Mouse (Mus musculus) CH12.LX (cell line): Measurements from ENCODE around the gene Aldh3a1. TPM values are rescaled to one million over a fixed set of nuclear protein-coding genes. Genes with fewer than 3 reads are reported as not detected.
A peak's percentile ranks its signal among the peaks of the same experiment; 100 is the strongest.

Experiments
- DNase-seq: peaks from one replicate; pipeline ENCODE4 v3.0.0-alpha.2; 2013; ENCODE audit errors: extremely low read depth
- H3K27ac ChIP-seq: 2 replicates; pipeline ENCODE4 v1.5.1; 2012; ENCODE audit warnings: low read depth, mild to moderate bottlenecking, control low read depth, moderate library complexity; ENCODE audit not compliant: insufficient read depth
- H3K27me3 ChIP-seq: replicated peaks from 2 replicates; pipeline ENCODE3; 2012; ENCODE audit warnings: inconsistent platforms
- H3K36me3 ChIP-seq, 2 experiments: replicated peaks in 1 of 2; 2 replicates each; pipeline versions ENCODE3 to v1.6.1; 2012; ENCODE audit warnings: inconsistent platforms in 1 of 2, low read length in 1 of 2, mild to moderate bottlenecking in 1 of 2, mixed read lengths in 1 of 2, moderate library complexity in 1 of 2; ENCODE audit not compliant: control insufficient read depth in 1 of 2, insufficient read depth in 1 of 2
- H3K4me1 ChIP-seq, 2 experiments: 2 replicates each; pipeline ENCODE4 v1.6.1; 2012; ENCODE audit warnings: inconsistent platforms in 1 of 2, moderate library complexity in 1 of 2; ENCODE audit not compliant: insufficient read depth in 2 of 2, control insufficient read depth in 1 of 2
- H3K4me2 ChIP-seq: 2 replicates; pipeline ENCODE4 v1.6.1; 2012; ENCODE audit warnings: low read depth, mild to moderate bottlenecking, control low read depth; ENCODE audit not compliant: poor library complexity, insufficient read depth, severe bottlenecking
- H3K4me3 ChIP-seq, 3 experiments: fragments of 150-350 bp in 1 of 3; sonication (generic) in 1 of 3; replicated peaks in 1 of 3; 2 replicates each; pipeline versions ENCODE3 to v1.5.1; 2011 to 2012; ENCODE audit warnings: low read depth in 2 of 3, low read length in 2 of 3, mild to moderate bottlenecking in 2 of 3, moderate library complexity in 2 of 3, control low read depth in 1 of 3, improper control_type of control experiment in 1 of 3, inconsistent platforms in 1 of 3, mixed read lengths in 1 of 3; ENCODE audit not compliant: poor library complexity in 1 of 3
- H3K79me2 ChIP-seq: replicated peaks from 2 replicates; pipeline ENCODE4 v1.6.1; 2012; ENCODE audit warnings: mild to moderate bottlenecking, moderate library complexity; ENCODE audit not compliant: control insufficient read depth, poor library complexity, insufficient read depth, severe bottlenecking; ENCODE audit errors: extremely low read depth
- H3K9ac ChIP-seq: 2 replicates; pipeline ENCODE4 v1.6.1; 2012; ENCODE audit warnings: low read depth, mild to moderate bottlenecking, control low read depth, moderate library complexity; ENCODE audit not compliant: insufficient read depth
- H3K9me3 ChIP-seq: replicated peaks from 2 replicates; pipeline ENCODE3; 2012; ENCODE audit warnings: low read length, inconsistent platforms, mixed read lengths
- BHLHE40 ChIP-seq: IDR thresholded peaks from 2 replicates; pipeline ENCODE4 v1.6.1; 2011; ENCODE audit warnings: mild to moderate bottlenecking, low read depth, low read length, improper control_type of control experiment
- CHD1 ChIP-seq: IDR thresholded peaks from 2 replicates; pipeline ENCODE4 v1.6.1; 2012; ENCODE audit warnings: low read depth, low read length, improper control_type of control experiment, inconsistent platforms
- E2F4 ChIP-seq: IDR thresholded peaks from 2 replicates; pipeline ENCODE4 v1.6.1; 2011; ENCODE audit warnings: low read depth, low read length, improper control_type of control experiment; ENCODE audit not compliant: insufficient replicate concordance
- ELF1 ChIP-seq: IDR thresholded peaks from 2 replicates; pipeline ENCODE4 v1.6.1; 2014; ENCODE audit warnings: low read depth, mild to moderate bottlenecking, inconsistent platforms, low read length, improper control_type of control experiment
- HCFC1 ChIP-seq: IDR thresholded peaks from 2 replicates; pipeline ENCODE4 v1.6.1; 2012; ENCODE audit warnings: low read depth, mild to moderate bottlenecking, inconsistent platforms, low read length, improper control_type of control experiment
- JUN ChIP-seq: IDR thresholded peaks from 2 replicates; pipeline ENCODE4 v1.6.1; 2011; ENCODE audit warnings: low read depth, mild to moderate bottlenecking, low read length, improper control_type of control experiment, moderate library complexity; ENCODE audit not compliant: insufficient read depth
- JUND ChIP-seq: conservative IDR thresholded peaks from 2 replicates; pipeline ENCODE4 v1.6.1; 2011; ENCODE audit warnings: low read depth, low read length, improper control_type of control experiment
- MAFK ChIP-seq: IDR thresholded peaks from 2 replicates; pipeline ENCODE4 v1.6.1; 2011; ENCODE audit warnings: low read length, improper control_type of control experiment; ENCODE audit not compliant: insufficient replicate concordance
- MAX ChIP-seq: IDR thresholded peaks from 2 replicates; pipeline ENCODE4 v1.6.1; 2011; ENCODE audit warnings: low read length, improper control_type of control experiment
- MXI1 ChIP-seq: IDR thresholded peaks from 2 replicates; pipeline ENCODE4 v1.6.1; 2011; ENCODE audit warnings: mild to moderate bottlenecking, low read depth, low read length, improper control_type of control experiment
- MYC ChIP-seq: IDR thresholded peaks from 2 replicates; pipeline ENCODE4 v1.6.1; 2011; ENCODE audit warnings: low read depth, mild to moderate bottlenecking, improper control_type of control experiment, low read length
- POLR2A ChIP-seq: IDR thresholded peaks from 2 replicates; pipeline ENCODE4 v1.6.1; 2011; ENCODE audit warnings: low read depth, mild to moderate bottlenecking, improper control_type of control experiment, low read length
- RCOR1 ChIP-seq: conservative IDR thresholded peaks from 2 replicates; pipeline ENCODE4 v1.6.1; 2012; ENCODE audit warnings: low read depth, mild to moderate bottlenecking, inconsistent platforms, low read length, improper control_type of control experiment
- SIN3A ChIP-seq: IDR thresholded peaks from 2 replicates; pipeline ENCODE4 v1.6.1; 2012; ENCODE audit warnings: low read length, improper control_type of control experiment, inconsistent platforms
- TBP ChIP-seq: conservative IDR thresholded peaks from 2 replicates; pipeline ENCODE4 v1.6.1; 2011; ENCODE audit warnings: low read depth, low read length, improper control_type of control experiment
- TCF12 ChIP-seq: IDR thresholded peaks from 2 replicates; pipeline ENCODE4 v1.6.1; 2014; ENCODE audit warnings: low read depth, mild to moderate bottlenecking, inconsistent platforms, low read length, improper control_type of control experiment
- ZKSCAN1 ChIP-seq: IDR thresholded peaks from 2 replicates; pipeline ENCODE4 v1.6.1; 2012; ENCODE audit warnings: low read depth, inconsistent platforms, low read length, improper control_type of control experiment, borderline replicate concordance
- ZNF384 ChIP-seq: IDR thresholded peaks from 2 replicates; pipeline ENCODE4 v1.6.1; 2012; ENCODE audit warnings: low read depth, low read length, improper control_type of control experiment, inconsistent platforms
- dilution Hi-C: fragments of 300-500 bp; cut with MboI; formaldehyde crosslinking; loops from 2 replicates; pipeline ENCODE4 v1.14.3; 2020; ENCODE audit warnings: low sequenced_read_pairs; ENCODE audit not compliant: extremely low pct_unique_long_range_greater_than_20kb, extremely low pct_ligation_motif_present
- in situ Hi-C: fragments of 300-500 bp; cut with MboI; formaldehyde crosslinking; loops from 3 replicates; pipeline ENCODE4 v1.14.3; 2019; ENCODE audit warnings: low sequenced_read_pairs, low pct_ligation_motif_present, low pct_unique_long_range_greater_than_20kb, mixed read lengths
- polyA plus RNA-seq: library from polyadenylated mRNA; unstranded; fragments of >175 nt; gene quantifications from 2 replicates; pipeline ENCODE4 v1.2.1, GENCODE M21; 2012; ENCODE audit warnings: low read depth; ENCODE audit not compliant: insufficient read length
- total RNA-seq, 2 experiments: library from RNA; depleted of rRNA; stranded (reverse); fragments of 300-350 nt in 1 of 2; fragments of >200 nt in 1 of 2; gene quantifications; 2 replicates each; pipeline ENCODE4 v1.2.3; 2012 to 2014

Gene Aldh3a1
- total and polyA plus RNA-seq, 3 experiments = 0.12 to 0.25 (median 0.13) TPM

DNA sequence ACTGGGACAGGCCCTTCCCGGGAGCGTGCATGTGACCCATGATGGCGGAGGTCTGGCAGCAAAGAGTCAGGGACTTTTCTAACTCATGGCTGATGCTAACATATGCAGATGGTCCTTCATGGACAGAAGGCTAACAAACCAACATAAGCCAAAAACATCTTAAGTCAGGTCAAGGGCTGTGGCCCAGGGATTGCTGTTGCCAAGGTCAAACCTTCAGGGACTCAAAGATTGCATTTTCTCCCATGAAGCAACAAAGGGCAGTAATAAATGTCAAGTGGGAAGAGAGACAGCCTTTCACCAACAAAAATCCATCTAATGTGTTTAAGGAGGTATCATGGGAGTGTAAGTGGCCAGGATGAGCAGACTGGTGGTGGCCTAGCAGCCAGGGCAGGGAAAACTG, 1.2 kb upstream of the Aldh3a1 start:
- dilution Hi-C loops (no loop called here), in situ Hi-C loops (no loop called here)
- H3K4me1 ChIP-seq = peaks cover 10 to 15% of the 10 kb centered on the region in 2 experiments; a peak in 3 of 4 replicates

DNA sequence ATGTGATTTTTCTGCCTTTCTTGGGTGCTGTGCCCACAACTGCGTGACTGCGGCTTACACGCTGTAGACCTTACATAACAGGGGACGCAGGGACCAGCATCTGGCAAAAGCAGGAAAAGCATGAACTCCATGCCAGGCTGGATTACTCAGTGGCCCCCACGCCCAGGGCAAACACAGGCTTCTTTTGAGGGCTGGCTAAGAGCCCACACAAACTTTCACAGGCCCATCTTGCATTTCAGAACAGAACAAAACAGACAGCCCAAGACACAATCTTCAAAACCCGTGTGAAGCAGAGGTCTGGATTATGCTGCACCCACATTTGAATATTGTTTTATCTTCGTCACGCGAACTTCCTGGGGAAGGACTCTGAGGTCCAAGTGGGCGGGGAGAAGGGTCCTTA, 979 bp downstream of the Aldh3a1 start:
- peaks cover 15 to 16% of the 10 kb centered on the region in 2 experiments for H3K4me1 ChIP-seq
- H3K4me2 ChIP-seq = no peak overlapping the region
- in situ Hi-C loops = no loop called here
- TF ChIP-seq JUN (no peak), POLR2A (no peak), MAFK (no peak), TBP (no peak), MAX (no peak), MYC (no peak), E2F4 (no peak), HCFC1 (no peak), RCOR1 (no peak), JUND (no peak), TCF12 (no peak), ZKSCAN1 (no peak), CHD1 (no peak), ELF1 (no peak), ZNF384 (no peak), SIN3A (no peak)
- no peaks in the 10 kb centered on the region for H3K9me3 ChIP-seq
- no peak overlapping the region for H3K27ac ChIP-seq
- H3K27me3 ChIP-seq = peaks cover 25% of the 10 kb centered on the region
- dilution Hi-C loops = no loop called here
- no peak overlapping the region for H3K4me3 ChIP-seq
- no peaks in the 10 kb centered on the region for H3K79me2 ChIP-seq
- H3K9ac ChIP-seq = no peak overlapping the region
- H3K36me3 ChIP-seq = no peaks in the 10 kb centered on the region
- no peak for DNase-seq

More for the DNA sequence above, 1.2 kb upstream of the Aldh3a1 start:
- Histone ChIP-seq H3K9ac (no peak overlapping the region), H3K27me3 (peaks cover 8% of the 10 kb centered on the region), H3K79me2 (no peaks in the 10 kb centered on the region), H3K4me2 (no peak overlapping the region), H3K4me3 (no peak overlapping the region), H3K9me3 (no peaks in the 10 kb centered on the region), H3K27ac (no peak overlapping the region), H3K36me3 (no peaks in the 10 kb centered on the region)
- DNase-seq = no peak
- TF ChIP-seq MXI1 (no peak), BHLHE40 (peak; percentile 23; the same call in 1 of the 2 replicates)
